Mouse (Mus musculus): ENCODE measurements around the gene Rarres2. TPM values are rescaled to one million over a fixed set of nuclear protein-coding genes. Genes with fewer than 3 reads are reported as not detected.
A peak's percentile ranks its signal among the peaks of the same experiment; 100 is the strongest.

Rarres2 gene
- polyA plus RNA-seq (2016; fragmentation: Nextera tagmentation; extraction: Ambion mirVana): 10.5 and 18.2 TPM in 2 replicates

- 26% methylated on average over 6 of the region's 6 CpGs for WGBS
- no peaks in the 10 kb centered on the region; the same call in 1 of the 2 replicates for H3K9me3 ChIP-seq
- H3K4me1 ChIP-seq: peaks cover 45% of the 10 kb centered on the region
- peaks cover 6% of the 10 kb centered on the region; the same call in 1 of the 2 replicates for H3K36me3 ChIP-seq
- DNase-seq (ENCODE audit: low spot score): no peak
- H3K27me3 ChIP-seq (ENCODE audit: insufficient read depth, poor library complexity, severe bottlenecking): no peaks in the 10 kb centered on the region
- H3K27ac ChIP-seq: peak within 1 kb of the TSS; percentile 62
- no peak within 1 kb of the TSS; the same call in 1 of the 2 replicates for H3K4me3 ChIP-seq
These were observed at the start of gene Rarres2 for GRCm38 (mm10) chr6:48572572-48573061. Gene Rarres2 (minus strand): TSS chr6:48572789.

- Histone ChIP-seq H3K9me3 (no peaks in the 10 kb centered on the region), H3K27ac (no peak overlapping the region), H3K4me1 (no peaks in the 10 kb centered on the region), H3K27me3 (ENCODE audit: insufficient read depth, poor library complexity, severe bottlenecking) (peaks cover 5% of the 10 kb centered on the region; the same call in 1 of the 2 replicates), H3K4me3 (no peak overlapping the region), H3K36me3 (peaks cover 39% of the 10 kb centered on the region)
- 86% methylated on average over 30 of the region's 30 CpGs for WGBS
- DNase-seq (ENCODE audit: low spot score): no peak
These were observed 47.4 kb upstream of the Rarres2 start for GRCm38 (mm10) chr6:48620031-48620430.

DNA sequence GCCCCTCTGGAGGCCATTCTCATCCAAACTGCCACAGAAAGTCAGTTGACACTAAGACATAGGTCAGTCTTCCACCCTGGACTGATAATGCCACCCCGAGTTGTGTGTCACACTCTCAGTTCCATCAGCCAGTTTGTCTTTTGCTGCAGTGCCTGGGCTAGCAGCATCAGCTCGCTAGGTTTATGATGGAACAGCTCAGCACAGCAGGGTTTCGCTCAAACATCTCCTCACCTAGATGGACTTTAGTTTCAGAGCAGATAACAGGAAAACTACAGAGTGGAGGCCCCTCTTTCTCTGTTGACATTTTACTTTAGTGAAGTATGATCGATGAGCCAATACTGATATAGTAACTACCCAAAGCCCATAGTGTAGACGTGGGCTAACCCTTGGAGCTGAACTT lies 42.2 kb upstream of the Rarres2 start:
- H3K36me3 ChIP-seq: peaks cover 35% of the 10 kb centered on the region
- WGBS: 79% methylated on average over 5 of the region's 5 CpGs
- no peak for DNase-seq (ENCODE audit: low spot score)
- no peak overlapping the region for H3K27ac ChIP-seq
- H3K27me3 ChIP-seq (ENCODE audit: insufficient read depth, poor library complexity, severe bottlenecking): no peaks in the 10 kb centered on the region
- H3K9me3 ChIP-seq: no peaks in the 10 kb centered on the region
- H3K4me3 ChIP-seq: no peak overlapping the region
- peaks cover 6% of the 10 kb centered on the region; the same call in 1 of the 2 replicates for H3K4me1 ChIP-seq

DNA sequence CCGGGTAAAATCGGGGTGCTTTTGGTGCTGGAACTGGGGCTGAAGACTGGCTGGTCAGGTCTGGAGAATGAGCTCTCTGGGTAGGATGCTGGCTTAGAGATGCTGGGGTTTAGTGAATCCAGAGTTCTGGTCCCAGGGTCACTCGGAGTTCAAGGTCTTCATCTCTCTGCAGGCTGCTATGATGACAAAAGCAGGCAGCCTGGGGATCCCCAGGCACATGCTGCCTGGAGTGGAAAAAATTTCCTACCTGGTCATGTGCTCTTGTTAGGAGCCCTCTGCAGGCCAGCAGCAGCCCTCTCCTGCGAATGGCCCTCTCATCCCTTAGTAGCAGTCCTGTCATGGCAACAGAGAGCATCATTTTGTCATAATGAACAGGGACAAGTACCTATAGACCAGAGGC lies 40.9 kb upstream of the Rarres2 start:
- H3K27ac ChIP-seq: no peak overlapping the region
- H3K4me1 ChIP-seq: peaks cover 17% of the 10 kb centered on the region; the same call in 1 of the 2 replicates
- no peak overlapping the region for H3K4me3 ChIP-seq
- H3K36me3 ChIP-seq: peaks cover 26% of the 10 kb centered on the region
- H3K9me3 ChIP-seq: no peaks in the 10 kb centered on the region
- DNase-seq (ENCODE audit: low spot score): no peak
- 75% methylated on average over 4 of the region's 4 CpGs for WGBS
- no peaks in the 10 kb centered on the region for H3K27me3 ChIP-seq (ENCODE audit: insufficient read depth, poor library complexity, severe bottlenecking)

GRCm38 (mm10) chr6:48610657-48611056 lies 38.1 kb upstream of the Rarres2 start:
- Histone ChIP-seq H3K4me1 (peaks cover 17% of the 10 kb centered on the region; the same call in 1 of the 2 replicates), H3K9me3 (no peaks in the 10 kb centered on the region), H3K4me3 (no peak overlapping the region), H3K27ac (no peak overlapping the region), H3K27me3 (ENCODE audit: insufficient read depth, poor library complexity, severe bottlenecking) (no peaks in the 10 kb centered on the region), H3K36me3 (peaks cover 19% of the 10 kb centered on the region)
- no peak for DNase-seq (ENCODE audit: low spot score)
- WGBS: 85% methylated on average over 3 of the region's 3 CpGs

GRCm38 (mm10) chr6:48609512-48609911 lies 36.9 kb upstream of the Rarres2 start:
- no peaks in the 10 kb centered on the region for H3K27me3 ChIP-seq (ENCODE audit: insufficient read depth, poor library complexity, severe bottlenecking)
- no peak overlapping the region for H3K4me3 ChIP-seq
- H3K9me3 ChIP-seq: no peaks in the 10 kb centered on the region
- peaks cover 18% of the 10 kb centered on the region for H3K36me3 ChIP-seq
- DNase-seq (ENCODE audit: low spot score): no peak
- H3K27ac ChIP-seq: 0 out of 2 replicates have a peak overlapping the region, but pooled peaks have one; percentile 13
- peaks cover 17% of the 10 kb centered on the region; the same call in 1 of the 2 replicates for H3K4me1 ChIP-seq
- 51% methylated on average over 7 of the region's 7 CpGs for WGBS

DNA sequence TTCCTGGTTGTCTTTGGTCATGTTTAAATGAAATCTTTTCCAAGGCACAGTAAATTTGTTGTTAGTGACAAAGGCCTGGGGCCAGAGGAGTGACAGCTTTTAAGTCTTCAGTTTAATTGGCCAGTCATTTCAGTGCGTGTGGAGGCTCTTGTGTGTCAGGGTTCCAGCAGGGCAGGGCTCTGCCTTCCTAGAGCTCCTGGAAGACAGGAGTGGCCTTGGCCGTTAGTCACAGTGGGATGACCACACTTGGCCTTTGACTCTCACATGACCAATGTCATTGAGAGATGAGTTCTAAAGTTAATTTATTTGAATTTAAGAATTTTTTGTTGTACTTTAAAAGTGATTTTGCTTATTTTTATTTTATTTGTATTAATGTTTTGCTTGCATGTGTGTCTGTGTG lies 35.5 kb upstream of the Rarres2 start:
- H3K27ac ChIP-seq: no peak overlapping the region
- H3K27me3 ChIP-seq (ENCODE audit: insufficient read depth, poor library complexity, severe bottlenecking): no peaks in the 10 kb centered on the region
- H3K36me3 ChIP-seq: peaks cover 5% of the 10 kb centered on the region; the same call in 1 of the 2 replicates
- 77% methylated on average over 2 of the region's 2 CpGs for WGBS
- H3K4me3 ChIP-seq: no peak overlapping the region
- no peaks in the 10 kb centered on the region for H3K9me3 ChIP-seq
- no peak for DNase-seq (ENCODE audit: low spot score)
- H3K4me1 ChIP-seq: peaks cover 14% of the 10 kb centered on the region; the same call in 1 of the 2 replicates

DNA sequence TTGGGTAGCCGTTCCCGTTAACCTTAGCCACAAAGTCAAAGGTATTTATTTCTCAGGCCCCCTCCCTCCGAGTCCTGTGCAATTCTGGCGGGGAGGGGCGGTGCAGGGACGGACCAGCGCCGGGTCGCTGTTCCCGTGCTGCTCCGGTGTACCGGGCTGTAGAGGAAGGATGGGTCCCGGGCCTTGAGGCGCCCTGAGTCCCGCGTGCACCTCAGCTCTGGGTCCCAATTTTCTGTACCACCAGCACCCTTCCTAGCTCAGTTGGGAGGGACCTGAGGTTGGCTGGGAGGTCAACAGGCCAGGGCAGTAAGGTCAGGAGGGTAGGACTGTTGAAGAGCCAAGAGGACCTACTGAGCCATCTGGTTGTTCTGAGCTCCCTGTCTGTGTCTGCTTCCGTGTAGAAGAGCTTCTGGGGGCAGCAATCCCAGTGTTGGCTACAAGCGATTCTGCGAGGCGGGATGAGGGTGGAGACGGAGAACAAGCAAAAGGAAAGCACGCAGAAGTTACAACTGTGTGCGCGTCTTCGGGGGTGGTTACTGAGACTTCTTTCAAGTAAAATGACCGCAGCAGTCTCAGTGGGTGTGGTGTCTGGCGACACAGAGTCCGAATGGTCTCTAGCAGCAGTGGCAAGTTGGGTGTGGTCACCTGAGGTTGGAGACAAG lies 29.6 kb upstream of the Rarres2 start:
- DNase-seq (ENCODE audit: low spot score): peak; percentile 85
- 3% methylated on average over 28 of the region's 28 CpGs for WGBS
- Histone ChIP-seq H3K27ac (peak overlapping the region; percentile 94), H3K27me3 (ENCODE audit: insufficient read depth, poor library complexity, severe bottlenecking) (no peaks in the 10 kb centered on the region), H3K36me3 (peaks cover 33% of the 10 kb centered on the region), H3K9me3 (peaks cover 8% of the 10 kb centered on the region), H3K4me3 (peak overlapping the region; percentile 84), H3K4me1 (peaks cover 18% of the 10 kb centered on the region; the same call in 1 of the 2 replicates)

- peaks cover 41% of the 10 kb centered on the region for H3K36me3 ChIP-seq
- H3K4me3 ChIP-seq: peak within 1 kb of the TSS; percentile 84
These were observed 28.9 kb upstream of the Rarres2 start, which contains the start of gene Zfp775 for GRCm38 (mm10) chr6:48601271-48602079. Gene Zfp775 (plus strand): TSS chr6:48602063.

GRCm38 (mm10) chr6:48600594-48600993 lies 28.0 kb upstream of the Rarres2 start:
- no peak overlapping the region for H3K4me3 ChIP-seq
- H3K9me3 ChIP-seq: peaks cover 22% of the 10 kb centered on the region
- no peaks in the 10 kb centered on the region for H3K27me3 ChIP-seq (ENCODE audit: insufficient read depth, poor library complexity, severe bottlenecking)
- H3K36me3 ChIP-seq: peaks cover 49% of the 10 kb centered on the region
- peaks cover 22% of the 10 kb centered on the region; the same call in 1 of the 2 replicates for H3K4me1 ChIP-seq
- H3K27ac ChIP-seq: no peak overlapping the region
- WGBS: 93% methylated on average over 1 of the region's 1 CpGs
- no peak for DNase-seq (ENCODE audit: low spot score)

More at GRCm38 (mm10) chr6:48601271-48602079, 28.9 kb upstream of the Rarres2 start, which contains the start of gene Zfp775:
- WGBS: 5% methylated on average over 42 of the region's 42 CpGs
- H3K4me1 ChIP-seq: peaks cover 20% of the 10 kb centered on the region; the same call in 1 of the 2 replicates
- H3K9me3 ChIP-seq: peaks cover 16% of the 10 kb centered on the region
- H3K27me3 ChIP-seq (ENCODE audit: insufficient read depth, poor library complexity, severe bottlenecking): no peaks in the 10 kb centered on the region
- H3K27ac ChIP-seq: peak within 1 kb of the TSS; percentile 94
- peak; percentile 98 for DNase-seq (ENCODE audit: low spot score)

GRCm38 (mm10) chr6:48597233-48597625 lies 24.6 kb upstream of the Rarres2 start:
- H3K36me3 ChIP-seq: peaks cover 54% of the 10 kb centered on the region
- H3K9me3 ChIP-seq: peaks cover 22% of the 10 kb centered on the region
- 89% methylated on average over 27 of the region's 27 CpGs for WGBS
- H3K27me3 ChIP-seq (ENCODE audit: insufficient read depth, poor library complexity, severe bottlenecking): no peaks in the 10 kb centered on the region
- peaks cover 31% of the 10 kb centered on the region for H3K4me1 ChIP-seq
- H3K27ac ChIP-seq: no peak overlapping the region
- 0 out of 2 replicates have a peak overlapping the region, but pooled peaks have one; percentile 19 for H3K4me3 ChIP-seq
- no peak for DNase-seq (ENCODE audit: low spot score)

DNA sequence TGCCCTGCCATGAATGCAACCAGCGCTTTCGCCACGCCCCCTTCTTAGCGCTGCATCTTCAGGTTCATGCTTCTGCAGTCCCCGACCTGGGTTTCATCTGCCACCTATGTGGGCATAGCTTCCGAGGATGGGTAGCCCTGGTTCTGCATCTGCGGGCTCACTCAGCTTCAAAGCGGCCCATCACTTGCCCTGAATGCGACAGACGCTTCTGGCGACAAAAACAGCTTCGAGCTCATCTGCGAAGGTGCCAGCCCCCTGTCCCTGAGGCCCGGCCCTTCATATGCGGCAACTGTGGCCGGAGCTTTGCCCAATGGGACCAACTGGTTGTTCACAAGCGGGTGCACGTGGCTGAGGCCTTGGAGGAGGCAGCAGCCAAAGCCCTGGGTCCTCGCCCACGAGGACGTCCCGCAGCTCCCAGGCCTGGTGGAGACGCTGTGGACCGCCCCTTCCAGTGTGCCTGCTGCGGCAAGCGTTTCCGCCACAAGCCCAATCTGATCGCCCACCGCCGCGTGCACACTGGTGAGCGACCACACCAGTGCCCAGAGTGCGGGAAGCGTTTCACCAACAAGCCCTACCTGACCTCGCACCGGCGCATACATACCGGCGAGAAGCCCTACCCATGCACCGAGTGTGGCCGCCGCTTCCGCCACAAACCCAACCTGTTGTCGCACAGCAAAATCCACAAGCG lies 24.1 kb upstream of the Rarres2 start:
- Histone ChIP-seq H3K36me3 (peaks cover 54% of the 10 kb centered on the region), H3K27ac (no peak overlapping the region), H3K4me3 (0 out of 2 replicates have a peak overlapping the region, but pooled peaks have one; percentile 19), H3K9me3 (peaks cover 22% of the 10 kb centered on the region), H3K4me1 (peaks cover 29% of the 10 kb centered on the region), H3K27me3 (ENCODE audit: insufficient read depth, poor library complexity, severe bottlenecking) (no peaks in the 10 kb centered on the region)
- WGBS: 94% methylated on average over 45 of the region's 45 CpGs
- DNase-seq (ENCODE audit: low spot score): no peak

All from heart, embryonic 10.5 days (tissue).